Mouse (Mus musculus) gonadal fat pad, adult 2 months (tissue): ENCODE measurements around the gene Tmem170b. TPM values are rescaled to one million over a fixed set of nuclear protein-coding genes. Genes with fewer than 3 reads are reported as not detected.
A peak's percentile ranks its signal among the peaks of the same experiment; 100 is the strongest.

Experiments used
- DNase-seq: peaks from one replicate; pipeline ENCODE4 v3.0.0-alpha.2; 2012; ENCODE audit warnings: low read depth
- polyA plus RNA-seq: library from polyadenylated mRNA; depleted of rRNA; stranded (reverse); fragments of >200 nt; gene quantifications from 2 replicates; pipeline ENCODE4 v1.2.3, GENCODE M21; 2012; rRNA removed

Tmem170b gene
- 3.8 and 6.5 TPM in 2 replicates for polyA plus RNA-seq

- DNase-seq = peak; percentile 77
These were observed at the start of gene Tmem170b for GRCm38 (mm10) chr13:41605099-41606010. Gene Tmem170b, plus strand, starts transcription at chr13:41605907.

- no peak for DNase-seq
These were observed 44.7 kb upstream of the Tmem170b start for GRCm38 (mm10) chr13:41561024-41561423.

- DNase-seq = no peak
These were observed 37.3 kb upstream of the Tmem170b start for GRCm38 (mm10) chr13:41568421-41568820.

GRCm38 (mm10) chr13:41568926-41569325 lies 36.8 kb upstream of the Tmem170b start:
- DNase-seq = no peak

GRCm38 (mm10) chr13:41569776-41570175 lies 35.9 kb upstream of the Tmem170b start:
- no peak for DNase-seq

GRCm38 (mm10) chr13:41571368-41572350 lies 34.0 kb upstream of the Tmem170b start:
- DNase-seq = peak; percentile 41

- no peak for DNase-seq
These were observed 33.4 kb upstream of the Tmem170b start for GRCm38 (mm10) chr13:41572351-41572735.

GRCm38 (mm10) chr13:41573126-41573846 lies 32.4 kb upstream of the Tmem170b start:
- peak; percentile 30 for DNase-seq

GRCm38 (mm10) chr13:41581058-41581457 lies 24.6 kb upstream of the Tmem170b start:
- DNase-seq = no peak

- DNase-seq = no peak
These were observed 21.9 kb upstream of the Tmem170b start for GRCm38 (mm10) chr13:41583666-41584357.

GRCm38 (mm10) chr13:41584358-41584680 lies 21.4 kb upstream of the Tmem170b start:
- no peak for DNase-seq

GRCm38 (mm10) chr13:41584896-41585295 lies 20.8 kb upstream of the Tmem170b start:
- no peak for DNase-seq

GRCm38 (mm10) chr13:41596678-41597077 lies 9.0 kb upstream of the Tmem170b start:
- DNase-seq = no peak

- peak; percentile 86 for DNase-seq
These were observed 5.7 kb upstream of the Tmem170b start for GRCm38 (mm10) chr13:41599977-41600376.

- no peak for DNase-seq
These were observed 4.7 kb upstream of the Tmem170b start for GRCm38 (mm10) chr13:41601056-41601455.

- no peak for DNase-seq
These were observed 1.7 kb upstream of the Tmem170b start for GRCm38 (mm10) chr13:41603921-41604466.

- no peak for DNase-seq
These were observed 634 bp downstream of the Tmem170b start for GRCm38 (mm10) chr13:41606081-41607000.

- no peak for DNase-seq
These were observed 1.9 kb downstream of the Tmem170b start for GRCm38 (mm10) chr13:41607589-41607988.

- DNase-seq = no peak
These were observed 2.9 kb downstream of the Tmem170b start for GRCm38 (mm10) chr13:41608559-41608958.

- DNase-seq = no peak
These were observed 5.3 kb downstream of the Tmem170b start for GRCm38 (mm10) chr13:41611046-41611445.
